Mouse (Mus musculus): ENCODE data around the gene Gm37240. TPM values are rescaled to one million over a fixed set of nuclear protein-coding genes. Genes with fewer than 3 reads are reported as not detected.
"Not testable (repeated sequence)": the region's sequence is repeated elsewhere in the genome, so short reads cannot be mapped to it uniquely, and the experiment has no call there.

Gm37240 gene
- polyA plus RNA-seq, 1 experiment from 2014 or later: 0.11 TPM

DNA sequence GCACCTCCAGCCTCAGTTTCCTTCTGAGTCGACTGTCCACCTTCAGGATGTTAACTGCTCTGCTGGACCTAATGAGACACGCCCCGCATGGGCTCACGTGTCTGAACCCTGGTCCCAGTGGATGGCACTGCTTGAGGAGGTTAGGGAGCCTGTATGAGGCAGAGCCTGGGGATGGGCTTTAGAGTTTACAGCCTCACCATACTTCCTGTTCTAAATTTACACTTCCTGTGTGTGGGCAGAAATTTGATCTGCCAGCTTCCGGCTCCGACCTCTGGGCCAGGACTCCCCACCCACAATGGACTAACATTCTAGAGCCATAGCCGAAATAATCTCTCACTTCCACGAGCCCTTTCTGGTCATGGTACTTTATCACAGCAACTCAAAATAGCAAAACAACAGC lies 1340.1 kb downstream of the Gm37240 start:
- no peaks in the 10 kb centered on the region for H3K27me3 ChIP-seq (ENCODE audit: control insufficient read depth, insufficient read depth, low read length)
- WGBS: 77% methylated on average over 8 of the region's 8 CpGs
- H3K9me3 ChIP-seq (ENCODE audit: control insufficient read depth, low read length): no peaks in the 10 kb centered on the region
- H3K27ac ChIP-seq (replicated peaks; ENCODE audit: low read depth, low read length): no peak overlapping the region
- no peaks in the 10 kb centered on the region for H3K36me3 ChIP-seq (ENCODE audit: control insufficient read depth, insufficient read depth, low read length)
- DNase-seq: no peak
- ATAC-seq (ENCODE audit: low FRiP score, low TSS enrichment): no peak
- H3K4me3 ChIP-seq (replicated peaks; ENCODE audit: low read depth, low read length): no peak overlapping the region
- H3K4me2 ChIP-seq (ENCODE audit: low read length): no peak overlapping the region
- H3K4me1 ChIP-seq (ENCODE audit: control insufficient read depth, insufficient read depth, low read length): no peaks in the 10 kb centered on the region
- H3K9ac ChIP-seq (replicated peaks; ENCODE audit: low read length): no peak overlapping the region

DNA sequence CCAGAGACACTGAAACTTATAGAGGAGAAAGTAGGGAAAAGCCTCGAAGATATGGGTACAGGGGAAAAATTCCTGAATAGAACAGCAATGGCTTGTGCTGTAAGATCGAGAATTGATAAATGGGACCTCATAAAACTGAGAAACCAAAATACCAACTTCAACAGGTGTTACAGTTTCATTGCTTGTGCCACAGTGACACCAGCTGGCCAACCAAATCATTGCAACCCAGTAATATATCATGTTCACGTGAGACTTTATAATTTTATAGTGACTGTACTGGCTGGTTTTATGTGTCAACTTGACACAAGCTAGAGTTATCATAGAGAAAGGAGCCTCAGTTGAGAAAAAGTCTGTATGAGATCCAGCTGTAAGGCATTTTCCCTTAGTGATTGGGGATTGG lies 1344.9 kb downstream of the Gm37240 start:
- 22% methylated on average over 3 of the region's 3 CpGs for WGBS
- H3K4me1 ChIP-seq (ENCODE audit: control insufficient read depth, insufficient read depth, low read length); H3K4me2 ChIP-seq (ENCODE audit: low read length); H3K4me3 ChIP-seq (replicated peaks; ENCODE audit: low read depth, low read length); H3K27me3 ChIP-seq (ENCODE audit: control insufficient read depth, insufficient read depth, low read length); H3K27ac ChIP-seq (replicated peaks; ENCODE audit: low read depth, low read length); H3K9me3 ChIP-seq (ENCODE audit: control insufficient read depth, low read length); H3K9ac ChIP-seq (replicated peaks; ENCODE audit: low read length); H3K36me3 ChIP-seq (ENCODE audit: control insufficient read depth, insufficient read depth, low read length); ATAC-seq (ENCODE audit: low FRiP score, low TSS enrichment): not testable (repeated sequence)
- peak; percentile 82 for DNase-seq

DNA sequence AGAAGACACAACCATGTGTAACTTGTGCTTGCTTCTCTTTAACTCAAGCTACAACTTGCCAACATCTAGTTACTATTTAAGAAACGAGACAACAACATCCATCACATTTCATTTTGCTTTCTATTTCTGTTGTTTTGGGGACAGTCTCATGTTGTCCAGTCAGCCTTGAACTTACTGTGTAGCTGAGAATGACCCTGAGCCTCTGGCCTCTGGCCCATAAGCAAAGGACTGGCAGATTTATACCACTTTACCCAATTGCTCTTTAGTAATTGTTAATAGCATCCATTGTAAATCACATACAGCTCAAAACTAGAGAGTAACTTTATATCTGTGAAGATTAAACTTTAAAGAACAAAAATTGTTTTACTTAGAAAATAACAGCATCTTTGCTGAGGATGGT lies 1345.4 kb downstream of the Gm37240 start:
- ATAC-seq (ENCODE audit: low FRiP score, low TSS enrichment): no peak

GRCm38 (mm10) chr3:84540640-84541039 lies 1346.7 kb downstream of the Gm37240 start:
- ATAC-seq (ENCODE audit: low FRiP score, low TSS enrichment): no peak
- H3K27ac ChIP-seq (replicated peaks; ENCODE audit: low read depth, low read length): no peak overlapping the region
- H3K4me3 ChIP-seq (replicated peaks; ENCODE audit: low read depth, low read length): no peak overlapping the region
- H3K4me2 ChIP-seq (ENCODE audit: low read length): no peak overlapping the region
- no peaks in the 10 kb centered on the region for H3K36me3 ChIP-seq (ENCODE audit: control insufficient read depth, insufficient read depth, low read length)
- no peak overlapping the region for H3K9ac ChIP-seq (replicated peaks; ENCODE audit: low read length)
- no peaks in the 10 kb centered on the region for H3K27me3 ChIP-seq (ENCODE audit: control insufficient read depth, insufficient read depth, low read length)
- H3K4me1 ChIP-seq (ENCODE audit: control insufficient read depth, insufficient read depth, low read length): no peaks in the 10 kb centered on the region
- no peak for DNase-seq
- H3K9me3 ChIP-seq (ENCODE audit: control insufficient read depth, low read length): no peaks in the 10 kb centered on the region

More for the DNA sequence above, 1345.4 kb downstream of the Gm37240 start:
- Histone ChIP-seq H3K4me1 (ENCODE audit: control insufficient read depth, insufficient read depth, low read length) (no peaks in the 10 kb centered on the region), H3K27ac (replicated peaks; ENCODE audit: low read depth, low read length) (no peak overlapping the region), H3K9me3 (ENCODE audit: control insufficient read depth, low read length) (no peaks in the 10 kb centered on the region), H3K4me3 (replicated peaks; ENCODE audit: low read depth, low read length) (no peak overlapping the region), H3K9ac (replicated peaks; ENCODE audit: low read length) (no peak overlapping the region), H3K27me3 (ENCODE audit: control insufficient read depth, insufficient read depth, low read length) (no peaks in the 10 kb centered on the region), H3K4me2 (ENCODE audit: low read length) (no peak overlapping the region), H3K36me3 (ENCODE audit: control insufficient read depth, insufficient read depth, low read length) (no peaks in the 10 kb centered on the region)
- no peak for DNase-seq
- WGBS: 92% methylated on average over 1 of the region's 1 CpGs

- ATAC-seq (ENCODE audit: low FRiP score, low TSS enrichment) (no peak), DNase-seq (no peak)
- Histone ChIP-seq H3K27me3 (ENCODE audit: control insufficient read depth, insufficient read depth, low read length) (no peaks in the 10 kb centered on the region), H3K36me3 (ENCODE audit: control insufficient read depth, insufficient read depth, low read length) (no peaks in the 10 kb centered on the region), H3K27ac (replicated peaks; ENCODE audit: low read depth, low read length) (no peak overlapping the region), H3K9ac (replicated peaks; ENCODE audit: low read length) (no peak overlapping the region), H3K4me1 (ENCODE audit: control insufficient read depth, insufficient read depth, low read length) (no peaks in the 10 kb centered on the region), H3K4me2 (ENCODE audit: low read length) (no peak overlapping the region), H3K9me3 (ENCODE audit: control insufficient read depth, low read length) (no peaks in the 10 kb centered on the region), H3K4me3 (replicated peaks; ENCODE audit: low read depth, low read length) (no peak overlapping the region)
- WGBS: 83% methylated on average over 6 of the region's 6 CpGs
Measured at GRCm38 (mm10) chr3:84536987-84537386, 1350.3 kb downstream of the Gm37240 start.

DNA sequence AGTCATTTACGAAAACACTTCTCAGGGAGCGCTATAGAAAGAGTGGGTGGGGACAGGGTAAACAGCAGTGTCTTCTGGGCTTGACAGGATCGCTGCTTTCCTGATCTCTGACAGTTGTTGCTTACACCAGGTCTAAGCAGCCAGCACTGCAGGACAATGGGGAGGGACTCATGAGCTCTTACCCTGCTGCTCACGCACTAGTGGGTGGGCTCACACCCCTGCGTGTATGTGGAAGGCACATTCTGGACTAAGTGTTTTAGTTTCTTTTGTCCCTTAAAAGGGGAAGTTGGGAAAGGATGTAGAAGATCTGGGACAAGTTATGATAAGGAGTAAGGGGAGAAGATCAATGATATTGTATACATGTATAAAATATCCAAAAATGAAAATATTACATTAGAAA lies 1354.1 kb downstream of the Gm37240 start:
- H3K4me3 ChIP-seq (replicated peaks; ENCODE audit: low read depth, low read length): no peak overlapping the region
- no peak for ATAC-seq (ENCODE audit: low FRiP score, low TSS enrichment)
- 70% methylated on average over 5 of the region's 5 CpGs for WGBS

GRCm38 (mm10) chr3:84529021-84529420 lies 1358.3 kb downstream of the Gm37240 start:
- H3K4me3 ChIP-seq (replicated peaks; ENCODE audit: low read depth, low read length): no peak overlapping the region
- no peak for DNase-seq
- 84% methylated on average over 2 of the region's 2 CpGs for WGBS
- no peaks in the 10 kb centered on the region for H3K4me1 ChIP-seq (ENCODE audit: control insufficient read depth, insufficient read depth, low read length)
- H3K27ac ChIP-seq (replicated peaks; ENCODE audit: low read depth, low read length): no peak overlapping the region
- no peak overlapping the region for H3K9ac ChIP-seq (replicated peaks; ENCODE audit: low read length)
- H3K9me3 ChIP-seq (ENCODE audit: control insufficient read depth, low read length): no peaks in the 10 kb centered on the region
- no peaks in the 10 kb centered on the region for H3K36me3 ChIP-seq (ENCODE audit: control insufficient read depth, insufficient read depth, low read length)
- no peak for ATAC-seq (ENCODE audit: low FRiP score, low TSS enrichment)
- no peaks in the 10 kb centered on the region for H3K27me3 ChIP-seq (ENCODE audit: control insufficient read depth, insufficient read depth, low read length)
- H3K4me2 ChIP-seq (ENCODE audit: low read length): no peak overlapping the region

More for the DNA sequence above, 1354.1 kb downstream of the Gm37240 start:
- H3K27me3 ChIP-seq (ENCODE audit: control insufficient read depth, insufficient read depth, low read length): no peaks in the 10 kb centered on the region
- H3K9me3 ChIP-seq (ENCODE audit: control insufficient read depth, low read length): no peaks in the 10 kb centered on the region
- no peak for DNase-seq
- H3K4me2 ChIP-seq (ENCODE audit: low read length): no peak overlapping the region
- H3K4me1 ChIP-seq (ENCODE audit: control insufficient read depth, insufficient read depth, low read length): no peaks in the 10 kb centered on the region
- no peak overlapping the region for H3K9ac ChIP-seq (replicated peaks; ENCODE audit: low read length)
- H3K27ac ChIP-seq (replicated peaks; ENCODE audit: low read depth, low read length): no peak overlapping the region
- no peaks in the 10 kb centered on the region for H3K36me3 ChIP-seq (ENCODE audit: control insufficient read depth, insufficient read depth, low read length)

- Histone ChIP-seq H3K36me3 (ENCODE audit: control insufficient read depth, insufficient read depth, low read length) (no peaks in the 10 kb centered on the region), H3K9me3 (ENCODE audit: control insufficient read depth, low read length) (no peaks in the 10 kb centered on the region), H3K27ac (replicated peaks; ENCODE audit: low read depth, low read length) (no peak overlapping the region), H3K4me2 (ENCODE audit: low read length) (no peak overlapping the region), H3K4me1 (ENCODE audit: control insufficient read depth, insufficient read depth, low read length) (no peaks in the 10 kb centered on the region), H3K9ac (replicated peaks; ENCODE audit: low read length) (no peak overlapping the region), H3K27me3 (ENCODE audit: control insufficient read depth, insufficient read depth, low read length) (no peaks in the 10 kb centered on the region), H3K4me3 (replicated peaks; ENCODE audit: low read depth, low read length) (no peak overlapping the region)
- ATAC-seq (ENCODE audit: low FRiP score, low TSS enrichment): no peak
- no peak for DNase-seq
- WGBS: 85% methylated on average over 1 of the region's 1 CpGs
Measured at GRCm38 (mm10) chr3:84524952-84525351, 1362.4 kb downstream of the Gm37240 start.

GRCm38 (mm10) chr3:84516163-84516562 lies 1371.2 kb downstream of the Gm37240 start:
- H3K4me3 ChIP-seq (replicated peaks; ENCODE audit: low read depth, low read length): no peak overlapping the region
- 0 out of 2 replicates have a peak, but pooled peaks cover 2% of the 10 kb centered on the region for H3K36me3 ChIP-seq (ENCODE audit: control insufficient read depth, insufficient read depth, low read length)
- H3K4me2 ChIP-seq (ENCODE audit: low read length): no peak overlapping the region
- WGBS: 90% methylated on average over 3 of the region's 3 CpGs
- no peaks in the 10 kb centered on the region for H3K27me3 ChIP-seq (ENCODE audit: control insufficient read depth, insufficient read depth, low read length)
- no peaks in the 10 kb centered on the region for H3K9me3 ChIP-seq (ENCODE audit: control insufficient read depth, low read length)
- H3K9ac ChIP-seq (replicated peaks; ENCODE audit: low read length): no peak overlapping the region
- H3K4me1 ChIP-seq (ENCODE audit: control insufficient read depth, insufficient read depth, low read length): no peaks in the 10 kb centered on the region
- H3K27ac ChIP-seq (replicated peaks; ENCODE audit: low read depth, low read length): no peak overlapping the region
- DNase-seq (no peak), ATAC-seq (ENCODE audit: low FRiP score, low TSS enrichment) (no peak)

All from midbrain, embryonic 14.5 days (tissue).